In the genomic region with DNA sequence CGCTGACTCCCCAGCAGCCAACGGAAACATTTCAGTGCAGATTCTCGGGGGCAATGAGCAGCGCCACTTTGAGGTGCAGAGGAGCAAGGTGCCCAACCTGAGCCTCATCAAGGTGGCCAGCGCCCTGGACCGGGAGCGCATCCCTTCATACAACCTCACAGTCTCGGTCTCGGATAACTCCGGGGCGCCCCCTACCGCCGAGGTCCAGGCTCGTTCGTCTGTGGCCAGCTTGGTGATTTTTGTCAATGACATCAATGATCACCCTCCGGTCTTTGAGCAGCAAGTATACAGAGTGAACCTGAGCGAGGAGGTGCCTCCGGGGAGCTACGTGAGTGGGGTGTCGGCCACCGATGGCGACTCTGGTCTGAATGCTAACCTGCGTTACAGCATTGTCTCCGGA, we compare ENCODE assay signal across 8 mouse cellular contexts. TPM values are rescaled to one million over a fixed set of nuclear protein-coding genes. Genes with fewer than 3 reads are reported as not detected.
DNase-seq lines count a peak whose midpoint lies in the region; ATAC-seq lines count a peak whose summit lies in the region.

No protein-coding gene starts in this region.

- H3K4me1 ChIP-seq in lung, embryonic 16.5 days (replicated peaks; ENCODE audit: control insufficient read depth, insufficient read depth, low read length), result peaks cover 27% of the 10 kb centered on the region

- H3K36me3 ChIP-seq in lung, embryonic 16.5 days (ENCODE audit: control insufficient read depth, insufficient read depth, low read length), result peaks cover 26% of the 10 kb centered on the region

- H3K27ac ChIP-seq in lung, embryonic 16.5 days (ENCODE audit: low read length), result no peak overlapping the region

- H3K4me3 ChIP-seq in lung, embryonic 16.5 days (ENCODE audit: low read length), result peak overlapping the region; percentile 77

- DNase-seq in R1 (ENCODE audit: low read depth, low spot score), result peak; percentile 50
- peak; percentile 49 for DNase-seq in cerebellum, adult 8-10 months
- peak; percentile 79 for DNase-seq in layer of hippocampus, adult 9-11 months
- DNase-seq in right cerebral cortex, adult 18-20 months, result peak; percentile 85

- peak overlapping the region; percentile 98 for H3K4me2 ChIP-seq in lung, embryonic 16.5 days (ENCODE audit: low read depth, low read length)

- no peaks in the 10 kb centered on the region for H3K9me3 ChIP-seq in lung, embryonic 16.5 days (ENCODE audit: control insufficient read depth, low read length)

- peak; percentile 35 for ATAC-seq in frontal cortex, adult (ENCODE audit: low TSS enrichment)
- ATAC-seq in hematopoietic stem cell, adult 5-6 weeks (replicated peaks in 1 of 2; ENCODE audit: insufficient read depth in 1 of 2, low FRiP score in 2 of 2, low TSS enrichment in 1 of 2, low read depth in 1 of 2, poor library complexity in 2 of 2, severe bottlenecking in 2 of 2), result peak; percentile 4 to 17; a peak in 2 of 4 replicates
- ATAC-seq in lung, embryonic 16.5 days (ENCODE audit: low read depth), result no peak
- no peak for ATAC-seq in monocyte, adult 5-6 weeks (replicated peaks; ENCODE audit: insufficient number of reproducible peaks, low FRiP score, low TSS enrichment, poor library complexity, severe bottlenecking)

- 11% methylated on average over 24 of the region's 24 CpGs for WGBS in lung, embryonic 16.5 days

- peaks cover 6% of the 10 kb centered on the region for H3K27me3 ChIP-seq in lung, embryonic 16.5 days (ENCODE audit: control insufficient read depth, insufficient read depth, low read depth, low read length)

- peak overlapping the region; percentile 71 for H3K9ac ChIP-seq in lung, embryonic 16.5 days (ENCODE audit: low read length)

RNA-seq across cellular contexts. Expression of a gene that starts 1.4 kb away (rescaled TPM):
- total RNA-seq in hematopoietic stem cell, adult 5-6 weeks (2017), result 0.06 and 0.10 TPM in 2 replicates
- polyA plus RNA-seq in lung, embryonic 16.5 days (2015; fragmentation: Nextera tagmentation; extraction: Ambion mirVana), result 4.6 and 4.7 TPM in 2 replicates
- not detected in 3 replicates for total RNA-seq in monocyte, adult 5-6 weeks (2017)

Comparison
In these comparisons a context has a peak if more than half of its experiments do, and no peak if none do; other contexts are left out.
1. ATAC-seq: peak in frontal cortex, adult (single experiment) and hematopoietic stem cell, adult 5-6 weeks (2 of 2); none in lung, embryonic 16.5 days (single experiment) and monocyte, adult 5-6 weeks (single experiment).
2. Peak in every context shown above with its lines, with median percentiles within 50 percentile points of each other: DNase-seq.